Comparison of ENCODE assay signal across 32 mouse cellular contexts in the genomic region with DNA sequence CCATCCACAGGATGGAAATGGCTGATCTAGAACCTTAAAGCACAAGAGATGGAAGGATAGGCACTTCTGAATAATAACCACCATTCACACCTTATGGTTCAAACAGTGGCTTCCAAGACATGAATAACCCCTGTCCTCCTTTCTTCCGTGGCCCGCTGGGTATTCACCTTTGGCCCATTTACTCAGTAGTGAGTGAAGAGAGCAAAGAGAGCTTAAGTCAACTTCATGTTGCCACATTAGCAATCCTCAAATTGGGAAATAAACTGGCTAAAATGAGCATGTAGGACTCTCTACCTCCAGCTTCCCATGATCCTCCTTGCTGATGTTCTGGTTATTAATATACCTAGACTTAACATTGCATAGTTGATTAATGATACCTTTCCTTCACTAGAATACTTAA.
DNase-seq lines count a peak whose midpoint lies in the region; ATAC-seq and TF ChIP-seq lines count a peak whose summit lies in the region.
"Had no signal": no experiment of that assay in that cellular context is flagged by ENCODE, and none has a peak within 500 bp of the region (broad histone marks: within the 10 kb centered on the region; RNA-seq: fewer than 3 reads in every experiment).

No protein-coding gene starts in this region.

- peak overlapping the region; percentile 99 for H3K27ac ChIP-seq in kidney, adult 2 months (ENCODE audit: insufficient read depth, low read depth, low read length)
- no peak overlapping the region for H3K27ac ChIP-seq in kidney, embryonic 16.5 days (ENCODE audit: low read length)
- peak overlapping the region; percentile 88 for H3K27ac ChIP-seq in liver, adult 2 months (replicated peaks; ENCODE audit: insufficient read depth, low read depth, low read length)
- H3K27ac ChIP-seq in liver, embryonic 11.5 days (ENCODE audit: low read depth, low read length) = no peak overlapping the region
- peak overlapping the region; percentile 100 for H3K27ac ChIP-seq in brown adipose tissue, adult 24 weeks (replicated peaks; ENCODE audit: low read depth, low read length)
- H3K27ac ChIP-seq: embryonic facial prominence, embryonic 13.5 days; heart, embryonic 10.5 days; hindbrain, embryonic 12.5 days; hindbrain, postnatal 0 days; intestine, embryonic 15.5 days; limb, embryonic 12.5 days; liver, embryonic 13.5 days; midbrain, embryonic 12.5 days; neural tube, embryonic 12.5 days had no signal

- no peaks in the 10 kb centered on the region for H3K79me2 ChIP-seq in liver, adult 2 months (ENCODE audit: control insufficient read depth, insufficient read depth, low read length)

- H3K27me3 ChIP-seq in kidney, adult 2 months (replicated peaks; ENCODE audit: control insufficient read depth, insufficient read depth, low read length) = no peaks in the 10 kb centered on the region
- H3K27me3 ChIP-seq in kidney, embryonic 16.5 days (ENCODE audit: insufficient read depth, low read length) = no peaks in the 10 kb centered on the region
- no peaks in the 10 kb centered on the region for H3K27me3 ChIP-seq in liver, adult 2 months (ENCODE audit: control insufficient read depth, insufficient read depth, low read length)
- H3K27me3 ChIP-seq in liver, embryonic 11.5 days (replicated peaks; ENCODE audit: control insufficient read depth, insufficient read depth, low read length) = no peaks in the 10 kb centered on the region
- H3K27me3 ChIP-seq: embryonic facial prominence, embryonic 13.5 days; hindbrain, embryonic 12.5 days; intestine, embryonic 15.5 days; limb, embryonic 12.5 days; liver, embryonic 13.5 days; midbrain, embryonic 12.5 days; neural tube, embryonic 12.5 days; Patski had no signal

- no peak for TF ChIP-seq POLR2A in kidney, adult 2 months (IDR thresholded peaks at IDR 0.05; ENCODE audit: low read depth, low read length)
- no peak for TF ChIP-seq POLR2A in liver, adult 2 months (IDR thresholded peaks at IDR 0.05; ENCODE audit: extremely low read depth, insufficient read depth, low read length)

- peaks cover 39% of the 10 kb centered on the region for H3K4me1 ChIP-seq in kidney, adult 2 months (ENCODE audit: control insufficient read depth, insufficient read depth, low read length)
- H3K4me1 ChIP-seq in kidney, embryonic 16.5 days (ENCODE audit: insufficient read depth, low read length) = no peaks in the 10 kb centered on the region
- peaks cover 34% of the 10 kb centered on the region for H3K4me1 ChIP-seq in liver, adult 2 months (ENCODE audit: control insufficient read depth, insufficient read depth, low read length)
- H3K4me1 ChIP-seq in liver, embryonic 11.5 days (replicated peaks; ENCODE audit: control insufficient read depth, insufficient read depth, low read length) = no peaks in the 10 kb centered on the region
- H3K4me1 ChIP-seq in brown adipose tissue, adult 24 weeks (ENCODE audit: control insufficient read depth, insufficient read depth, insufficient read length, low read length) = peaks cover 22% of the 10 kb centered on the region; the same call in 1 of the 2 replicates
- H3K4me1 ChIP-seq: embryonic facial prominence, embryonic 13.5 days; heart, embryonic 10.5 days; hindbrain, embryonic 12.5 days; intestine, embryonic 15.5 days; limb, embryonic 12.5 days; liver, embryonic 13.5 days; megakaryocyte, embryonic 14.5 days; midbrain, embryonic 12.5 days; neural tube, embryonic 12.5 days had no signal

- no peak for ATAC-seq in kidney, embryonic 16.5 days (ENCODE audit: low FRiP score, low TSS enrichment)
- ATAC-seq in liver, embryonic 11.5 days (replicated peaks; ENCODE audit: low FRiP score) = no peak
- ATAC-seq: forebrain, embryonic 16.5 days; hindbrain, postnatal 0 days; intestine, embryonic 15.5 days; Patski had no signal

- no peaks in the 10 kb centered on the region; the same call in 1 of the 2 replicates for H3K36me3 ChIP-seq in kidney, adult 2 months (ENCODE audit: control insufficient read depth, insufficient read depth, low read length)
- H3K36me3 ChIP-seq in kidney, embryonic 16.5 days (ENCODE audit: insufficient read depth, low read length) = no peaks in the 10 kb centered on the region
- peaks cover 9% of the 10 kb centered on the region; the same call in 1 of the 2 replicates for H3K36me3 ChIP-seq in liver, adult 2 months (ENCODE audit: control insufficient read depth, insufficient read depth, low read length)
- H3K36me3 ChIP-seq in liver, embryonic 11.5 days (ENCODE audit: control insufficient read depth, insufficient read depth, low read length) = no peaks in the 10 kb centered on the region
- H3K36me3 ChIP-seq: embryonic facial prominence, embryonic 13.5 days; G1E; heart, embryonic 10.5 days; hindbrain, embryonic 12.5 days; intestine, embryonic 15.5 days; limb, embryonic 12.5 days; liver, embryonic 13.5 days; midbrain, embryonic 12.5 days; neural tube, embryonic 12.5 days had no signal

- DNase-seq in adrenal gland, postnatal 10 days = peak; percentile 57
- no peak for DNase-seq in adrenal gland, postnatal 25 days
- peak; percentile 87 for DNase-seq in kidney, adult 2 months
- DNase-seq in liver, adult 2 months (ENCODE audit: extremely low read depth, low read depth, low spot score) = peak; percentile 98
- no peak for DNase-seq in liver, embryonic 11.5 days (ENCODE audit: low spot score)
- DNase-seq in left cerebral cortex, postnatal 25 days (ENCODE audit: low spot score in 2 of 2) = no peak
- DNase-seq: cerebellum, adult 18-20 months; cerebellum, postnatal 10 days; gastrocnemius, postnatal 10 days; heart, postnatal 36 days; layer of hippocampus, adult 9-11 months; liver, embryonic 13.5 days; lung, embryonic 14.5 days; lung, postnatal 4 days; right cerebral cortex, adult 18-20 months; spleen, adult 18-20 months; thymus, postnatal 14 days had no signal

- no peak overlapping the region for H3K4me3 ChIP-seq in kidney, adult 2 months (ENCODE audit: insufficient read depth, low read depth, low read length)
- H3K4me3 ChIP-seq in kidney, embryonic 16.5 days (ENCODE audit: low read length) = no peak overlapping the region
- H3K4me3 ChIP-seq in liver, adult 2 months (ENCODE audit: insufficient read depth, low read depth, low read length) = no peak overlapping the region
- H3K4me3 ChIP-seq in liver, embryonic 11.5 days (ENCODE audit: low read depth, low read length) = no peak overlapping the region
- H3K4me3 ChIP-seq in brown adipose tissue, adult 24 weeks (ENCODE audit: insufficient read depth, low read depth, low read length) = no peak overlapping the region
- H3K4me3 ChIP-seq: embryonic facial prominence, embryonic 13.5 days; heart, embryonic 10.5 days; hindbrain, embryonic 12.5 days; intestine, embryonic 15.5 days; limb, embryonic 12.5 days; liver, embryonic 13.5 days; megakaryocyte, embryonic 14.5 days; midbrain, embryonic 12.5 days; myocyte; neural tube, embryonic 12.5 days had no signal

- no peak for TF ChIP-seq CTCF in kidney, adult 2 months (conservative IDR thresholded peaks at IDR 0.05; ENCODE audit: insufficient read depth, insufficient read length, low read depth, low read length)
- no peak for TF ChIP-seq CTCF in liver, adult 2 months (IDR thresholded peaks at IDR 0.05; ENCODE audit: low read depth, low read length)

- no peaks in the 10 kb centered on the region for H3K9me3 ChIP-seq in kidney, embryonic 16.5 days (ENCODE audit: low read length)
- H3K9me3 ChIP-seq in liver, embryonic 11.5 days (ENCODE audit: control insufficient read depth, low read length) = no peaks in the 10 kb centered on the region
- H3K9me3 ChIP-seq: embryonic facial prominence, embryonic 13.5 days; G1E; heart, embryonic 10.5 days; hindbrain, embryonic 12.5 days; intestine, embryonic 15.5 days; limb, embryonic 12.5 days; liver, embryonic 13.5 days; megakaryocyte, embryonic 14.5 days; midbrain, embryonic 12.5 days; neural tube, embryonic 12.5 days had no signal

- no peak overlapping the region for H3K4me2 ChIP-seq in kidney, embryonic 16.5 days (replicated peaks; ENCODE audit: low read depth, low read length)
- no peak overlapping the region for H3K4me2 ChIP-seq in liver, embryonic 11.5 days
- H3K4me2 ChIP-seq: embryonic facial prominence, embryonic 13.5 days; hindbrain, embryonic 12.5 days; intestine, embryonic 15.5 days; limb, embryonic 12.5 days; liver, embryonic 13.5 days; lung, embryonic 14.5 days; midbrain, embryonic 12.5 days; neural tube, embryonic 12.5 days had no signal

- H3K9ac ChIP-seq in kidney, embryonic 16.5 days (replicated peaks; ENCODE audit: low read length) = no peak overlapping the region
- no peak overlapping the region for H3K9ac ChIP-seq in liver, adult 2 months (ENCODE audit: low read depth, low read length)
- H3K9ac ChIP-seq in liver, embryonic 11.5 days (ENCODE audit: low read depth, low read length) = no peak overlapping the region
- H3K9ac ChIP-seq: embryonic facial prominence, embryonic 13.5 days; hindbrain, embryonic 12.5 days; intestine, embryonic 15.5 days; limb, embryonic 12.5 days; liver, embryonic 13.5 days; lung, embryonic 14.5 days; midbrain, embryonic 12.5 days; neural tube, embryonic 12.5 days had no signal

- intact Hi-C loops in left cerebral cortex, postnatal 25 days (cut with DNase I) = no loop called here

- 61% methylated on average over 2 of the region's 2 CpGs for WGBS in kidney, adult 2 months
- 84% methylated on average over 2 of the region's 2 CpGs for WGBS in kidney, embryonic 16.5 days
- 35% methylated on average over 2 of the region's 2 CpGs for WGBS in liver, adult 2 months
- 86% methylated on average over 2 of the region's 2 CpGs for WGBS in liver, embryonic 11.5 days

Comparison
In these comparisons a context has a peak if more than half of its experiments do, and no peak if none do; other contexts are left out.
1. DNase-seq: peak in adrenal gland, postnatal 10 days (single experiment), kidney, adult 2 months (single experiment) and liver, adult 2 months (single experiment); none in adrenal gland, postnatal 25 days (single experiment), liver, embryonic 11.5 days (single experiment) and left cerebral cortex, postnatal 25 days (0 of 2).
2. H3K27ac ChIP-seq: peak in kidney, adult 2 months (single experiment), liver, adult 2 months (single experiment) and brown adipose tissue, adult 24 weeks (single experiment); none in kidney, embryonic 16.5 days (single experiment) and liver, embryonic 11.5 days (single experiment).